Mouse (Mus musculus): ENCODE results near the gene Shisa7.
"Not testable (repeated sequence)": the region's sequence is repeated elsewhere in the genome, so short reads cannot be mapped to it uniquely, and the experiment has no call there.

Gene Shisa7

GRCm38 (mm10) chr7:4793248-4793647 lies 51.2 kb downstream of the Shisa7 start:
- DNase-seq: not testable (repeated sequence)

DNA sequence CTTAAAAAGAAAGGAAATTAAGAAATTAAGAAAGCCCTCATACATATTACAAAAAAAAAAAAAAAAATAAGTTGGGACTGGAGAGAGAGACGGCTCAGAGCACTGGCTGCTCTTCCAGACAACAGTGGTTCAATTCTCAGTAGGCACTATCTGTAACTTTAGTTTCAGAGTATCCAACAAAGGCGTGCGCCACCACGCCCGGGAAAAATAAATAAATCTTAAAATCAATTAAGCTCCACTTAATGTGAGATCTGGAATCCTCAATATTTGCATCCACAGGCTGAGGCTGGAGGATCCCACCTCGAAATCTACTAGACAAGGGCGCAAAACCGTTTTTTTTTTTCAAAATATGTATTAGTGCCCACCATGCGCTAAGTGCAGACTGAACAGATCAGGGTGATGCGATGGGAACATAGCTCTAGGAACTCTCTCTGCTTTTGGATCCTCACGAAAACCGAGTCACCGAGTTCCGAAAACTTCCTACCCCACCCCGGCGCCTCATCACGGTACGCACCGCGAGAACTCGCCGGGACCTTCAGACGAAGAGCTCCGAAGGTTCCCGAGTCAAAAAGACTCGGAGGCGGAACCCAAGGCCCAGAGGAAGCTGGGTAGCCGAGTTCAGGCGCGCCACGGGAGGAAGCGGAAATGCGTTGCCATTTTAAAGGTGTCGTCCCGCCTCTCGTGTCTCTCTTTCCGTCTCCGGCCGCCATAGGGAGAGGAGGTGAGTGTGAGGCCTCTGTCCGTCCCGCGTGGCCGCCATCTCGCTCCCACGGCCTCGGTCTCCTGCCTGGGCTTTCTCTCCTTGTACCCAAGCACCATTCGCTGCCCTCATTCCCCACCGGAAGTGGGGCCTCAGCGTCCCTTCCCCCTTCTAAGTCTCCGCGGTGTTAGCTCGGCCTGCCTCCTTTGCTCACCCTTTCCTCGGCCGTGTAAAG lies 52.0 kb downstream of the Shisa7 start, which contains the start of gene Rpl28:
TSS of gene Rpl28 (plus strand) at position 597 of the 935 bp plus-strand sequence.
- DNase-seq: peak; percentile 99

- peak; percentile 96 for DNase-seq
Observed at GRCm38 (mm10) chr7:4789436-4789935, 55.0 kb downstream of the Shisa7 start, which contains the start of gene Tmem238. Gene Tmem238 (minus strand): TSS chr7:4789656.

GRCm38 (mm10) chr7:4788499-4789435 lies 55.7 kb downstream of the Shisa7 start:
- peak; percentile 96 for DNase-seq

- DNase-seq: no peak
Observed at GRCm38 (mm10) chr7:4783667-4784268, 60.7 kb downstream of the Shisa7 start.

- DNase-seq: no peak
Observed at GRCm38 (mm10) chr7:4782759-4783158, 61.7 kb downstream of the Shisa7 start, which contains the start of the genes Il11 and Tmem190. Gene Il11 (minus strand): TSS chr7:4782859. Gene Tmem190 (plus strand): TSS chr7:4782937.

DNA sequence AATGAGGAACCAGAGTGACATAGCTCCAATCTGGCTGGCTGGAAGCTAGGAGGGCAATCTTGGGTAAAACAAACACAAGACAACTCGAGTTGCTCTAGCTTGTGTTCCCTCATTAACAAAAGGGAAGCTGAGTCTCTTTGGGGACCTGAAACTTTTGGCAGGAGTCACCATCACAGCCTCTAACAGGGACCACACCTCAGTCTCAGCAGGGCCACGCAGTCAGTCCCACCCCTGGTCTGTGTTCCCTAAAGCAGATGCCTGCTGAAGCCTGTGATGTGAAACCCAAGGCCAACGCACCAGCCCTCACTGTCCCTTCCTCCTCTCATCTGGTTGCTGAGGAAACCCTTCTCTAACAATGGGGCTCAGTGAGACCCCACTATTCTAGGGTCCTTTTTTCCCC lies 62.4 kb downstream of the Shisa7 start:
- DNase-seq: no peak

DNA sequence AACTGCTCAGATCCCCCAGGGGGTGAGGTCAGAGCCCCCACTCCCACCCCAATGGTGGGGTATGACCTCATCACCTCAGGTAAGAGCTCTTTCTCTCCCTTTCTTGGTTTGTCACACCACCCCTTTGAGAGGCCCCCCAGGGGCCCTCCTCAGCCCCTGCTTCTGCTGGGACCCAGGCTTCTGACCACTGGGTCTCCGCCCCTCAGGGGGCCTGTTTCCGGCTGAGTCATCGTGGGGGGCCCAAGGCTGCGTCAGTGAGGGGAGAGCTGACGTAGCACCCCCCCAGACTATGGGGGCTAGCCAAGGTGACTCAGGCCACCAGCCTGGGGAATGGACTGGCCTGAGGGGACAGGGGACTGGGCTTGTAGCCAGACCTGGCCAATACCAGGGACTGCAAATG lies 64.6 kb downstream of the Shisa7 start:
- DNase-seq: no peak

GRCm38 (mm10) chr7:4777851-4778637 lies 66.5 kb downstream of the Shisa7 start:
- DNase-seq: peak; percentile 88

DNA sequence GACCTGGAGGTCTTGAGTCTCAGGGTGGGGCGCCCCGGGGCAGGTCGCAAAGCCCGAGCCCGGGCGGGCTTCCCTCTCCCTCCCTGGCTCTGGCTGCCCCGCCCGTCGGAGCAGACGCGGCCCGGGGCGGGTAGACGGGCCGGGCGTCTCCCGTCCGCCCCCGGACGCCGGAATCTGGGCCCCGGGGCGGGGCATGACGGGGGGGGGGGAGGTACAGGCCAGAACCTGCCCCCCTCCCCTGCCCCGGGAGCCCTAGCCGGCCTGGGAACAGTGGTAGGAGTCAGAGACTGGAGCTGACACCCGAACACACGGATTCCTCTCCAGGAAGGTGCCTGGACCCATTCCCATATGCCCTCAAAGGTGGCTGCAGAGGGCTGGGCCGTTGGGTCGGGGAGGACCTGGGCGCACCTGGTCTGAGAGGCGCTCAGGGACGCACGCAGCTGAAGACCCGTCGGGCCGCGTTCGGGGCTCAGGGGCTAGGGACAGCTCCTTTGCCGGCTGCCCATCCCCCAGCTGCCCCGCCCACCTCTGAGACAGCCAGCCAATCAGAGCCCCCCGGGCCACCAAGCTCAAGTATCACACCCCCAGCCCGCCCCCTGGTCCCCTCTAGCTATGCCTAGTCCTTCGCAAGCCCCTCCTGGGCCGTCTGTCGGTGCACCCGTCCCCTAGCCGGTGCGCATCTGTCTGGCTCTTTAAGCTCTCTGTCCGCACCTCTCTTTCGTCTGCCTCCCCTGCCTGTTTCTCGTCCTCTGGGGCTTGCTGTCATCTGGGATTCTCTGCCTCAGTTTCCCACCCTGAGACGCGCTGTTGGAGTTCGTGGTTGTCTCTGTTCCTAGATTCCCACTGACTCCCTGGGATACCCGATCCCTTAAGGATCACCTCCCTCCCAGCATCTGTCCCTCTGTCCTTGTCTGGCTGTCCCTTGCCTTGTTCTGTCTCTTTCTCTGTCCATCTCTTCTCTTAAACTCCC lies 67.3 kb downstream of the Shisa7 start:
- peak; percentile 97 for DNase-seq

GRCm38 (mm10) chr7:4776131-4776530 lies 68.4 kb downstream of the Shisa7 start:
- peak; percentile 73 for DNase-seq

All from heart, adult 11 months (tissue).